Mouse (Mus musculus) kidney, postnatal 36 days (tissue): ENCODE results near the gene Gm20661.
A peak's percentile ranks its signal among the peaks of the same experiment; 100 is the strongest.

Experiments used
- DNase-seq, 2 experiments: peaks; one replicate each; pipeline ENCODE4 v3.0.0; 2021 to 2022; ENCODE audit warnings: mixed read lengths in 2 of 2

Gm20661 gene

DNA sequence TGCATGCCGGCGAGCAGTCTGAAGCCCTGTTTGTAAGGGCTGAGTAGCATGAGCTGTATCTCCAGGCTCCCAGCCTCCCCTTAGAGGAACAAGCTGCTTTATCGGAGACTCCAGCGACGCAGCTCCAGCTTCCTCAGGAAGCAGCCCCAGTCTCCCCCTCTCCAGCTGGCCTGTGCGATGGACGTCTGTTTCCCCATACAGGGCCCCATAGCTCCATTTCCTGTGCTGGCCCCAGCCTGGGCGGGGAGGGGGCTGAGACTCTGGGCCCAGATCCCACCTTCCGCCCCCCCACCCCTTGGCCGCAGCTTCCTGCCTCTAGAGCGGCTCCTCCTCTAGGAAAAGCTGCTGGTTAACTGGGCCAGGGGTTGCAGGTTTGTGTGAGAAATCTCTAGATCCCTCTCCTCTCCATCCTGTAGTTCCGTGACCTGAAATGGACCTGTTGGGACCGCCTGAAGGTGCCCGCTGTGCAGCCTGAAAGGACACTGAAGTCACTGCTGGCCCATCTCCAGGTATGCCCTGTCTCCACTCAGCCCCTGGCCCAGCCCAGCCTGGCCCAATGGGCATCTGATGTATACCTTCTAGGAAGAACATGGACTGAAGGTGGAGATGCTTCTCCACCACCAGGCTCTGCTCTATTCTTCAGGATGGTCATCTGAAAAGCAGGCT, at the start of gene Gm20661:
Gm20661 (plus strand) TSS at position 378 of the 666 bp plus-strand sequence.
- peak; percentile 78 to 79 for DNase-seq

DNA sequence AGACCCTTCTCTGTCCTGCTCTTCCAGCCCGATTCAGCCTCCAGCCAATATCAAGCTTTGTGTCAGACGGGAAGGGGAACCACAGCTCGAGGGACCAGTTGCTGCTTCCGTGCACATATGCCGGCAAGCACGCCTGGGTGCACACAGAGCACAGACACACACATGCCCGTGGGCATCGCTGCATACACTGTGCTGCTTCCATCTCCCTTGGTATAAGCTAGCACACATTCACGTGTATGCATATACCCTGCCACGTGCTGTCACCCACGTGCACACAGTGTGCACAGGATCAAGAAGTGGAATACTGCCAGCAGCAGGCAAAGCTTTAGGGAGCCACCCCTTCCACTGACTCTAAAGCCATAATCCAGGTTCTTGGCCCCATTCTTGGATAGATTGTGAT, 48.7 kb upstream of the Gm20661 start:
- no peak for DNase-seq

DNA sequence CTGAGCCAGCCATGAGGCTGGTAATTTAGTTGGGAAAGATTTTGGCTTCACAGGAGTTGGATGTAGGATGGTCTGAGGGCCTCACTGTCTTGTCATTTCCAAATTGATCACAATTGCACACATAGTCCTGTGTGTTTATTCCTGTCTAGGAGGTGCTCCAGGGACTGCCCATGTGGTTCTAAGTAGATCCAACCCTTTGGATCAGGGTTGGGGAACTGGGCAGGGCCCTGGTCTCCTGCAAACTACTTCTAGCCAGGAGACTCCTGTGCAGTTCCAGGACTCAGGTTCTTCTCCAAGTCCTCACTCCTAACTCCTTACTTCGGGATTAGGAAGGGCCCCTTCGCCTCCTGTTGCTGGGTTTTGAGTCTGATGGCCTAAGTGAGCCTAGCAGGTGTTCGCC, 47.5 kb upstream of the Gm20661 start, which contains the start of gene Camkv:
Camkv (plus strand) TSS at position 301 of the 400 bp plus-strand sequence.
- DNase-seq: no peak

DNA sequence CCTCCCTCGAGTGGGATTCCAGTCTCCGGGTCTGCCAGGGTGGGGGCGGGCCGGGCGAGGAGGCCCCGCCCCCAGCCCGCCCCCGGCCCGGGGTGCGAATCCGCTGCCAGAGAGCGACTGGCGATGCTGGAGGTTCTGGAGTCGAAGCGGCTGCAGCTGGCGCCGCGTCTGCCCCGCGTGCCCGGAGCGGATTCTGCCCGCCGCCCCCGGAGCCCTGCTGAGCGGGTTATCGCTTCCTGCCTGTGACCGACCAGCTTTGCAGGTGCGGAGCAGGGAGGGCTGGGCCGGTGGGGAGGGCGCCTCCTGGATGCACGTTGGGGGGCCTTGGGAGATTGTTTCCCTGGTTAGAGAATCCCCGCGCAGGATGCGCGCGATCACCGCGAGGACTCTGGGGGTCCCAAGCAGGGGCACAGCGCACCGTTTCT, 47.1 kb upstream of the Gm20661 start:
- peak in 1 of 2 experiments; percentile 18 for DNase-seq

DNA sequence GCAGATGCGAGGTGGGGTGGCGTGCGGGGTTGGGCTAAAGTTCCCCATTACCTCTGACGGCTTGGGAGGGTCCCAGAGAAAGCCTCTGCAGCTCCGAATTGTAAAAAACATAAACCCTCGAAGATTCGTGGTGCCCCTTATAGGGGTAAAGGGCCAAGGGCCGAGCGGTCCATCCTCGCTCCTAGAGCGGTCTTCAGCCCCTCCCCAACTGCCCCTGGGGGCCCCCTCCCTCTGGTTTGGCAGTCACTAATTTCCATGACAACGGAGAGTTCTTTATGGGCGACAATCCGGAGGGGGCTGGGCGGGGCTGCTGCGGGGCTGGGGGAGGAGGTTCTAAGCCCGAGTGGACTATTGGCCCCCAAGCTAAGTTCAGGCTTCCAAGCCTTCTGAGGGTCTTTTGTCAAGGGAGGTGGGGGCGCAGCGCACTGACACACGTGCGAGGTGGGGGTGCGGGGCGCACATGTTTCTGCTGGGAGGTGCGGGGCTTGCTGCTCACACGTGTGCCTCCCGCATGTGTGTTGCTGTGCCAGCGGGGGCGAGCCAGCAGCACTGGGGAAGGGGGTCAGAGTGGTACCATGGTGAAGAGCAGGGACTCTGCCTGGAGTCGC, 46.5 kb upstream of the Gm20661 start:
- DNase-seq: no peak

DNA sequence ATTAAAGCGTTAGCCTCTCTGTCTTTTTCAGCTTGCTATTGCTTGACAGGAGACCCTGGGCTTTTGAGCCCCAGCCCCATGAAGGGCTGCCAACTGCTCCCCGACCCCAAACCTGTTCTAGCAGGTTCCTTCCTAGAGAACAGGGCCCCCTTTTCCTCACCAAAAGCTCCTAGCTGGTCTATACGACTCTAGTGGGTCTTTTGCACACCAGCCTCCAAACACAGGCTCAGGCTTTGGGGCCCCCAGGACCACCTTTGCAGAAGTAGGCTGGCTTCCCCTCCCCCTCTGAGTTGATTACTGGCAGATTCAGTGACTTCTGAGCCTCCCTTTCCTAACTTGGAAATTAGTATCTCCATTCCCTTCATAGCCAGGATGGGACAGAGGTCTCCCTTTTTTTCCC, 46.0 kb upstream of the Gm20661 start:
- no peak for DNase-seq

DNA sequence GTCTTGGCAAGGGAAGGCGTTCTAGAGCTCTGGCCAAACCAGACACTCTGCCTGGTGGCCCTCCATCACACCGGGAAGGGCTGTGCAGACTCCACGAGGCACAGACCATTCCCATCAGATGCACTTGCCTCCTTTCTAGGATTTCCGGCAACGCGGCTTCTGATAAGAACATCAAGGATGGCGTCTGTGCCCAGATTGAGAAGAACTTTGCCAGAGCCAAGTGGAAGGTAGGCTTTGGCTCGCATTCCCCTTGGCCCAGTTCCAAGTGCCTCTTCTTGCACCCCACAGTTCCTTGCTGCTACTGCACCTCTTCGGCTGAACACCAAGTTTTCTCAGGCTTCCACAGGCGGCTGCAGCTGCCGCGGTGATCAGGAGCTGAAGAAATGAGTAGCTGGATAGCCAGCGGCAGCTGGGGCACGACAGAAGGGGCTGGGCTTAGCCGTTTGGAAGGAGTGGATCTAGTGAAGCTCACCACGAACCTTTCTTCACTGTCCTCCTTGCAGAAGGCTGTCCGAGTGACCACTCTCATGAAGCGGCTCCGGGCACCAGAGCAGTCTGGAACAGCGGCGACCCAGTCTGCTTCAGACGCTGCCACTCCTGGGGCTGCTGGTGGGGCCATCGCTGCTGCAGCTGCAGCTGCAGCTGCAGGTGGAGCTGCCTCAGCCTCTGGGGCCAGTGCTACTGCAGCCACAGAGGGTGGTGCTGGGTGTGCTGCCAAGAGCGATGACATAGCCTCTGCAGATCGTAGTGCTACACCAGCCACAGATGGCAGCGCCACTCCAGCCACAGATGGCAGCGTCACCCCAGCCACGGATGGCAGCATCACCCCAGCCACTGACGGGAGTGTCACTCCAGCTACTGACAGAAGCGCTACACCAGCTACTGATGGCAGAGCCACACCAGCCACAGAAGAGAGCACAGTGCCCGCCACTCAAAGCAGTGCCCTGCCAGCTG, 35.3 kb upstream of the Gm20661 start:
- no peak for DNase-seq

DNA sequence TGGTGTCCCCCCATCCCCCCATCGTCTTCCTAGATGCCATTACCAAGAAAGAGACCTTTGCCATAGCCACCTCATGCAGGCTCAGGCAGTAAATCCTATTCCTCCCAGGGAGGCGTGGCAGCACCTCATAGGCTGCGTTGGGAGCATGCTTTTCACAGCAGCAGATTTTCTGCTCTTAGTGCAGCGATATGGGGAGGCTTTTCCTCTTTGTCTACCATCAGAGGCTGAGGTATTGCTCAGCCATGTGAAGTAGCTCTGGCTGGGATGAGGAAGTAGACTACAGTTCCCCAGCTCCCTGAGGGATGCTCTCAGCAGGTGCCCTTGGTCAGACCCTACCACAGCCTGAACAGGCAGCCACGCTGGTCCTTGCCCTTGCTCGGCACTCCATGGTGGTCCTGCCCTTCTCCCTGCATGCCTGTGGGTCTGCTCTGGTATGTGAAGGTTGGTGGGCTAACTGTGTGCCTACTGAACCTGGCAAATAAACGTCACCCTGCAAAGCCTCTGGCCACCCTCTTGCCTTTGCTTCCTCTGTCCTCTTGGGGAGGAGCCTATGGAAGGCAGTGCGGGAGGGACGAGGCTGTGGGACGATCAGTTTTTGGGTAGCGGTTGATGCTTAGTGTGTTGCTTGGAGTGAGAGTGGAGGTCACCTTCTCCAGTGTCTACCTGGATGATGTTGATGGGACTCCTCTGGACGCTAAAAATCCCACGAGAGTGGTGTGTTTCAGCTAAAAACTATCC, 33.5 kb upstream of the Gm20661 start:
- DNase-seq: no peak

DNA sequence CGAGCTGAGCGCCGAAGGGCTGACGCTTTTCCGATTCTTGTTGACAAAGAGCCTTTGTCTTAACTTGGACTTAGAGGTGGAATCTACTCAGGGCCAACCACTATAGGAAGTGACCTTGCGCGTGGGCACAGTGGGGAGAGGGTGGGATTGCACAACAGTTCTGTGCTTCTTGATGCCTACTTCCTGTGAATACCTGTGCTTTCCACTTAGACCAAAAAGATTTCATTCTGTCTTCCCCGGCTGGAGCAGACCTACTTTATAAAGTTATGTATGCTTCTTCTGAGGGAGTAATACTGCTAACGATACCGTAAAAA, 33.0 kb upstream of the Gm20661 start, which contains the start of gene Traip:
Traip (plus strand) TSS at position 215 of the 314 bp plus-strand sequence.
- no peak for DNase-seq

DNA sequence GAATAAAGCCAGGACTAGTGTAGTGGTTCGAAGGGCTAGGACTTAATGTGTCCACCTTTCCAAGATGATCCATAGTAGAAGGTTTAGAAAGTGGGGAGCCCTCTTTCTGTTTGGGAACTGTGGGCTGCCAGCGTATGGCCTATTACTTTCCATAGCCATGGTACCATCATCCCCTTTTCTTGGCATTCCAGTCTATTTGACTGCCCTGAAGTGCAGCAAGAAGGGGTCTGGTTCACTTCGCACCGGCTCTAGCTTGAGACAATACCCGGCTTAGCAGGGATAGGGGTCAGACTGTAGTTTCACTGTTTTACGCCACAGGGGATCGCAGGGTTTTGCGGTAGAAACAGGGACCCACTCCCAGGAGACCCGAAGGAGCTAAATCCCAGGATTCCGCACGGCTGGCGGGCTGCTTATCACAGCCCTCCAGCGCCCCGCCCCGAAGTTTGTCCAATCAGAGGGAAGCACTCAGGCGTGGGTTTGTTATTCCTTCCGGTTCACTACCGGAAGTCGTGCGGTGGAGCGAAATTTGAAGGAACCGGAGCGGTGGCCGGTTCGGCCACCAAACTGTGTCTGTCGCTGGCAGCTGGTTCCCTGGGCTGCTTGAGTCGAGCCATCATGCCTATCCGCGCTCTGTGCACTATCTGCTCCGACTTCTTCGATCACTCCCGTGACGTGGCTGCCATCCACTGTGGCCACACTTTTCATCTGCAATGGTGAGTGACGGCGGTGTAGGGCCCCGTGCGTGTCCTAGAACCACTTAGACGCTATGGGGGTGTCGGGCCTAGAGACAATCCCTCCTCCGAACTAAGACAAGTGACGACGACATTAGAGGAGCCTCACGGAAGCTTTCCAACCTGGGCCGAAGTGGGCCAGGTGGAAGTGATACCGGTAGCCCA, 32.1 kb upstream of the Gm20661 start:
- peak; percentile 95 to 98 for DNase-seq

DNA sequence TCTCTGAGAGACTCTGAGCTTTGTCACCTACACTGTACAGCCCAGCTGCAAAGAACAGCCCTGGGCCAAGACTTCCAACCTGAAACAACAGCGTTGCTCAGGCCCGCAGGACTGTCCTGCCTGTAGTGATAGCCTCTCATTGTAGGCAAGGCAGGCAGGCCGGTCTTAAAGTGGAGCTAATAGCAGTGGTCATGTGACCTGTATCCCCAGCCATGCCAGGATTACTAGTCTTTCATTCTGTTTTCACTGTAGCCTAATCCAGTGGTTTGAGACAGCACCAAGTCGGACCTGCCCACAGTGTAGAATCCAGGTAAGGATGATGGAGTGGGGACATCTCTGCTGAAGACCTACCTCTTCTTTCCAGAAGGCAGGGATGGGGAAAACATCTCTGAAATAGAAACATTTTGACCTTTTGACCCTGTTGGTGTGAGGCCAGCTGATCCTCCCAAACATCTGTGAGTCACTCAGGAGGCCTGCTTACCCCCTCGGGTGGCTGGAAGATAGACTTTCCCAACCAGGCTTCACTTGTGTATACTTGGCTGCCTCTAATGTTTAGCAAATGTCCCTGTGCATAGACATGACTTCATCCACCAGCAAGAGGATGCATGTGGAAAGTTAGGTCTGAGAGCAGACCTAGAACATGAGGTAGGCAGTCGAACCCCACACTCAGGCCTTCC, 27.1 kb upstream of the Gm20661 start:
- DNase-seq: no peak

DNA sequence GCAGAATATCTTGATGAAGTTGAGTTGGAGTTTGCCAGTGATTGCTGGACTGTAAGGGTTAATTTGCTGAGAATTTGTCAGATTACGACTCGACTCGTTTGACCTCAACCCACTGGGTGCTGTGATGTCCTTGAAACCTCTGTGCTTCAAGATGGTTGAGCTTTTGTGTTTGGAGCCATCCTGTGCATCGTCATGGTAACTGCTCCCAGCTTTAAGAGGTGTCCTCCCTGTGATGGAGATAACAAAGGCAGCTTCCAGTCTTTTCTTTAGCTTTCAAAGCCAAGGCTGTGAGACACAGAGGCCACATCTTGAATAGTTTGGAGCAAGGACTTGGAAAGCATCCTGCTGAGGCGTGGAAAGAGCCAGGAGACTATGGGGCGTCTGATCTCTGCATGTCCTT, 25.7 kb upstream of the Gm20661 start:
- DNase-seq: no peak

DNA sequence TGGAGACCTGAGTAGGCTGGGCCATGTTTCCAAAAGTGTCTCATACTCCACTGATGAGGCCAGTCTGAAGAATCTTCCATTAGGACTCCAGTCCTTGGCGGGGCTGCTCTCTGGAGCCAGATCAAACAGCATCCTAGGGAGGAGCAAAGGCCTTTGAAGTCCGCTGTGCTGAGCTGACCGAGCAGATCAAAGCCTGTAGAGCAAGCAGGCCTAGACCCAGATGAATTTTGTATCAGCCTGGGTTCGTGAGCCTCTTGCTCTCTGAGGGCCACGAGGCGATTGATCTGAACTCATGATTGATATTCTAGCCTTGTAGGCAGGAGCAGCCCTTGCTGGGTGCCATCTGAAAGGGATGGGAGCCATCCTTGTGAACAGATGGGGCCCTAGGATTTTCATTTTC, 23.0 kb upstream of the Gm20661 start:
- DNase-seq: no peak

DNA sequence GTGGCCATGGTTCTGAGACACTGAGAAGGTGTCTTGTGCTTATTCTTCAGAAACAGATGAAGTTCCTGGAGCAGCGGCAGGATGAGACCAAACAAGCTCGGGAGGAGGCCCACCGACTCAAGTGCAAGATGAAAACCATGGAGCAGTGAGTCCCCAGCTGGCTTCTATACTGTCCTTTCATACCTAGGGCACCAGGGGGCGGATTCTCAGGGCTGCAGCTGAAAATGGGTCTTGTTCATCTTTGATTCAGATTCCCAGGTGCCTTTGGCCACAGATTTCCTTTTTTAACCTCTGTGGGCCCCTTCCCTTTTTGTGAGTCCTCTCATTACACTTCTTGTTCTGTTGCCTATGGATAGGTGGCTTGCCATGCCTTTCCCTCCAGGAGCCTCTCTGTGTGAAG, 21.9 kb upstream of the Gm20661 start:
- no peak for DNase-seq

DNA sequence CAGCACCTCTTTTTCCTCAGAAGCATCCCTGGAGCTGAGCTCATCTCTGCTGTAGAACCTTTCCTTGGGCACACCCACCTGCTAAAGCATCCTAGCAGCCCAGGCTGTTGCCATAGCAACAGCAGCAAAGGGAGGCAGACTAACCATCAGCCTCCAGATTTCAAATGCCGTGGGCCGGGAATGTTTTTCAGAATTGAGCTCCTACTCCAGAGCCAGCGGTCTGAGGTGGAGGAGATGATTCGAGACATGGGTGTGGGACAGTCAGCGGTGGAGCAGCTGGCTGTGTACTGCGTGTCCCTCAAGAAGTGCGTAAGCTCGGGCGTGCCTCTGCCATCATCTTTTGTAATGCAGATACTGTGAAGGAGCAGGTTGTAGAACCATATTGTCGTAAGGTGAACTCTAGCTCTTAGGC, 21.5 kb upstream of the Gm20661 start:
- DNase-seq: no peak

DNA sequence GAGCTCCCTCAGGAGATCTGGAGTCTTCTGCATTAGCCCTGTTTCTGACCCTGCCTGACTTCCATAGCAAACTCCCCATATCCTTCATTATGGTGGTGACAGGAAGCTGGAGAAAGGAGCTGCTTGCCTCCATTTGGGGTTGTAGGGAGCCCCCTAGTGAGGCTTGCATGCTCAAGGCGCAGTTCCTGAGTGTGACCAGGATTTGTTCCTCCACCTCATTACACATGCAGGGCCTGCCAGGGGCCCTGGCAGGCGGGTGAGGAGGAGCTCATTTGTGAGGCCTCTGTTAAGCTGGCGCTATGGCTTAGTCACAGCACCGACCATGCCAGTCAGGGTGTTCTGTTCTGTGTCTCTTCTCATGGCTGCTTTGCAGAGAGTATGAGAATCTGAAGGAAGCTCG, 21.0 kb upstream of the Gm20661 start:
- peak in 1 of 2 experiments; percentile 16 for DNase-seq

DNA sequence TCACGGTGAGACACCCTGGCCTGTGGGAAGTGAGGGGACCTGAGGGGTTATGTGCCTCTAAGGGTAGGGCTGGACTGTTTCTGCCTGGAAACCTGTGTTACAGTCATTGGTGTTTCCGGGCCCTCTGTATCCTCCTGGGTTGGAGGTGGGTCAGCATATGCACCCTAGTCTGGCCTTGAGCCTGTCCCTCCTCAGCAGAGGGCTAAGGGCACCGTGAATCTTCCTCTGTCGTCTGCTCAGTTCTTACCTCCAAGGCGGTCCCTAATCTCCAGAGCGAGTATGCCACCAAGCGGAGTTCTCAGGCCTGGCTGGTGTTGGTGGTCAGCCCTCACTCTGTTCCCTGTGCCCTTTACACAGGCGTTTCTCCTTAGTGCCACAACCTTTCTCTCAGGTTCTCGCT, 19.9 kb upstream of the Gm20661 start:
- DNase-seq: no peak

DNA sequence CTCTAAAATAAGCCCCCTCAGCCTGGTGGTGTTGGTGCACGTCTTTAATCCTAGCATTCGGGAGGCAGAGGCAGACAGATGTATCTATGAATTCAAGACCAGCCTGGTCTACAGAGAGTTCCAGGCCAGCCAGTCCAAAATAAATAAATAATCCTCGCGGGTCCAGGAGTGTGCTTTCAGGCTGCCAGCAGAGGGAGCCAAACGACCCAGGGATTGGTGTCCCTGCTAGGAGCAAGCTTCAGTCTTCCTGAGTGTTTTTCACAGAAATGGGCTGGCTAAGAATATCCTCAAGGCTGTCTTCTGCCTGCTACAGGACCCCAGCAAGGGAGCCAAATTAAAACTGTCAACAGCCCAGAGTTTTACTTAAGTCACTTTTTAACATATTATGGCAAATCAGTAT, 19.2 kb upstream of the Gm20661 start:
- DNase-seq: peak; percentile 82 to 96

DNA sequence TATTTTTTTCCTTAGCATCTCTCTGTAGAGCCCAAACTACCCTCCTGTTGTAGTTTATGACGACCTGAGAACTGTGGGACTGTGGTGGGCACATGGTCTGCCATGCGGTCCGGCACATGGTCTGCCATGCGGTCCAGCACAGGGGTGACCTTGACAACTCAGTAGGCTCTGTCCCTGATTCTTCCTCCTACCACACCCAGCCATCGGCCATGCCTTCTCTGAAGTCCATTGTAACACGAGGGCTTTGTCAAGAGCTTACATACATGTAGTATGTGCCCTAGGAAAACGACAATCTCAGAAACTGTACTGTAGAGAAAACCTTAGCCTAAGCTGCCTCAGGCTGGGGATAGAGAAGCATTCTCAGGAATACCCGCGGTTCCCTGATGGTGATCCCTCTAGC, 18.2 kb upstream of the Gm20661 start:
- no peak for DNase-seq

DNA sequence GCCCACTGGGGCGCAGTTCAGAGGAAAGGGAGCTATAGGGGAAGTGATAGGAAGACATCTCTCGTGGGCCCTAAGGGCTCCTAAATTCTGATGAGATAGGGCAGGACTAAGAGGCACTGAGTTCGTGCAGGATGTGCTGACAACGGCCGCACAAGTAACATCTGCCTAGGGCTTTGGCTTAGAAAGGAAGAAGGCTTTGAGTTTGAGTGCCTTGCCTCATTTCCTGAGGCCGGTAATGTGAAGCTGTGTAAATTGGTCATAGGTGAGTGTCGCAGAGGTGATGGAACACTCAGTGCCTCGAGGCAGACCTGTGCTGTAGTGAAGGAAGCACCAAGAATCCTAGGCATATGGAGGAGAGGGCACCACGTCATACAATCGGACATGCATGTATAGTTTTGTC, 16.2 kb upstream of the Gm20661 start:
- no peak for DNase-seq

DNA sequence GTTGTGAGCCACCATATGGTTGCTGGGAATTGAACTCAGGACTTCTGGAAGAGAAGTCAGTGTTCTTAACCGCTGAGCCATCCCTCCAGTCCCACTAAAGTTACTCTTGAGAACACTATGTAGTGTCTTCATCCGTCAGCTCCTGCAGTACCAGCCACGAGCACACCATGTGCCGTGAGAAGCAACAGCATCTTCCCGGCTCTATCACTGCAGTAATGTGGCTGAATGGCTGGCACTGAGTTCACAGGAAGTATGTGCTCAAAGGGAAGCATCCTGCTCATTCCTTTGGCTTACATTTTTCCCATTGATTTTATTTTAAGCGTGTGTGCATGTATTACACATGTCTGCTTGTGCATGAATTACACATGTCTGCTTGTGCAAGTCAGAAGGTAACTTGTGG, 15.4 kb upstream of the Gm20661 start:
- peak in 1 of 2 experiments; percentile 23 for DNase-seq
